Mouse (Mus musculus): ENCODE results near the gene Fanci. TPM values are rescaled to one million over a fixed set of nuclear protein-coding genes. Genes with fewer than 3 reads are reported as not detected.

The Fanci gene
- polyA plus RNA-seq, 3 experiments from 2014 or later, result 3.2 to 8.4 (median 6.1) TPM

DNA sequence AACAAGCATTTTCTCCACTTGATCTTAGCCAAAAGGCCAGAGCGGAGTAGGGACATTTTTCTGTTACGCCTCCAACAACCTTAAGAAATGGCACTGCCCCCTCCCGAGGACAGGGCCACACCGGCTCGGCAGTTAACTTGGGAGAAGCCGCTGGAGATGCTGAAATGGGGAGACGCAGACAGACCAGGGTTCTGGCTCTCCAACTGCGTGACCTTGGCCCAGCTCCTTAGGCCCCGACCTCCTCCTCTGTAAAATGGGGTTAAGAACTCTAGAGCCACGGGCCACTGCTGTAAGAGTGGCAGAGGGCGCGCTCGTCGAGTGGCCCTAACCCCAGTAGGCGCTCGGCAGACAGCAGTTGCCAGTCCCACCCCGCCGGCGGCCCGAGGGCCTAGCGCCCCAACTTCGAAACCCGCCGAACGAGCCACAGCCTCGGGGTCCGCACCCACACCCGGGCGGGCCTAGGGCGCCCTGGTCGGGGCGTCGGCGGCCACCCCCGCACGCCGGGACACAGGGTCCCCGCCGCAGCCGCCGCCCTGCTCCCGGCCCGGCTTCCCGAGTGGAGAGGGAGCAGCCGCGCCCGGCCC lies 73.8 kb downstream of the Fanci start:
- ATAC-seq, result peak; percentile 12

DNA sequence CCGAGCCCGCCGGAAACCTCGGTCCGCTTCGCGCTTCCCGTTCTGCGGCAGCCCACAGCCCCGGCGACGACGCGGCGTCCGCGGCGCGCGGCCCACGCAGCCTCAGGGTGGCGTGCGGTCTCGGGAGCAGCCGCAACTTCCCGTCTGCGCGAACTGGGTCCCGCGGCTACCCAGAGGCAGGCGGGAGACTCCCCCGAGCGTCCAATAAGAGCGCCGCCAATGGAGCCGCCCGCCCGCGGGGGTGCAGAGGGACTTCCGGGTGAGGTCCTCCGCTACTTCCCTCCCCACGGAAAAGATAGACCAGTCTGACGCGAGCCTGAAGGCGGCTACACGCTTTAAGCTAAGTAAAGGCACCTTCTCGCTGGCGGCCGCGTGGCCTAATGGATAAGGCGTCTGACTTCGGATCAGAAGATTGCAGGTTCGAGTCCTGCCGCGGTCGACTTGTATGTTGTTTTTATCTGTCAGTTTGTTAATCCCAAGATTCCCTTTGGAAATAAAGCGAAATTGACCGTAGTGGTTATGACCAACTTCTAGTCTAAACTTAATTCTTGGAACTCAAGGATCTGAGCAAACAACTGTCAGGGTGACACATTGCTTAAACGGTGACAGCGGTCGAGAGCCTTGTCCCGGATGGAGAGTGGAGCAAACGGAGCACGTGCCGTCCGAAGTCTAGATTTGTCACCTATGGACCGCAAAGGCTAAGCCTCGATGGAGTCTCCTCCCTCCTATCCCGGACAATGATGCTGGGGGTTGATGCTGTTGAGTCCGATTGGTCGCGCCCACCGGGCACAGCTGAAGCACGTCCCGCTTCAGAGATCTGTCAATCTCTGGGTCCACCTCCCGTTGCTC lies 74.5 kb downstream of the Fanci start, which contains the start of gene Polg:
TSS of gene Polg (minus strand) at position 310 of the 849 bp plus-strand sequence.
- ATAC-seq, result peak; percentile 92

DNA sequence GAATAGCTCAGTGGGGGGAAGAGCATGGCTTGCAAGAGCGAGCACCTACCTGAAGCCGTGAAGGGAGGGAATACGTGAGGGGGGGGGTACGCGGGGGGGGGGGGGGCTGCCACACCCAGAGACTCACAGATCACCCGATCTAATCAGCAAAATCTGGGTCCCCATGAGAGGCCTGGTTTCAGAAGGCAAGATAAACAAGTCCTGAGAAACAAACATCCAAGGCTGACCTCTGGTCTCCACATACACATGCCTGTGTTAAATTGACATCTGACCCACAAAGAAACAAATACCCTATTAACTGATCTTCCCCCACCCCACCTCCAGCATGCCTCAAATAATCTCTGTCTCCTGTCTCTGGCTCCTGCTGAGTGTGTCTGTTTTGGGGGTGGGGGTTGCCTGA lies 76.2 kb downstream of the Fanci start:
- ATAC-seq, result no peak

DNA sequence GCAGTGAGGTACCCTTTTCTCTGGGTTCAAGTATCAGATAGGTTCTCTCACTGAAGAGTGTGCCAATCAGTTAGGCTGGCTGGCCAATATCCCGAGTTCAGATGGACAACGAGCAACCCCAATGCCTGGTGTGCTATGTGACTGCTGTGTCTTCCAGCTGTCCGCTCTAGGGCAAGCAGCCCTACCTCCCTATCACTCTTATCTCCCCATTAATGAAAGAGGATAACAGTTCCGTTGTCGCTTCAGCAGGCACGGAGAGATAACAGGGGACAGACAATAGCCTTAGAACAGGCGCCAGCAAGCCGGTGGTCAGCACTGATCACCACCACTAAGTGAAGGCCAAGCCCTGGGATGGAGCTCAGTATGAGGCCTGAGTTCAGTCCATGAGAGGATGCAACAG lies 77.3 kb downstream of the Fanci start:
- no peak for ATAC-seq

DNA sequence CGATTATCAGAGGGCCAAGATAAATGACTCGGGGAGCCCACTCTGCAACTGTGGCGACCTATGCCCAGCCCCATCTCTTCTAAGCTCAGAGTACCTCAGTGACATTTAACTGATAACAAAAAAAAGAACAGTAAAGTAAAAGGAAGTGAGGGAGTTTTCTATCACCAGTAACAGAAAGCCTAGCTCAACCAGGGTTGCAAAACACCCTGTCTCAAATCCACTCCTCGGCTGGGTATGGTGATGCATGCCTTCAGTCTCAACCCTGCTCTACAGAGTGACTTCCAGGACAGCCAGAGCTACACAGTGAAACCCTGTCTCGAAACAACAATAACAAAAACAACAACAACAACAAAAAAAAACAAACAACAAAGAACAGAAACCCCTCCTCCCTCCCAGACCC lies 78.0 kb downstream of the Fanci start:
- no peak for ATAC-seq

DNA sequence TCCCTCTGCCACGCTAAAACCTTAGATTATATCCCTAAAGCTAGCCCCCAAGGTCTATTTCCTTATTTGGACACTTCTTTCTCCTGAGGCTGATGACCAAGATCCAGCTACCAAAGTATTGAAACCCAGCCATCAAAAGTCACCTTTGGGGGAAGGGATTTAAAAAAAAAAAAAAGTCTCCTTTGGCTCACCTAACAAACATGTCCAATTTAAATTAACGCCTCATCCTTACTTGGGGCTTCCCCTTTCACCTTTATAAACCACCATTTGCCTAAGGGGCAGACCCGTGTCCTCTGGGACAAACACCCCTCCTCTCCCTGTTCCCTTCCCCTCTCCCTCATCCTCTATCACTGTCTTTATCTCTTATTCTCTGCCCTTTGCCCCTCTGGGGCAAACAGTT lies 79.0 kb downstream of the Fanci start:
- ATAC-seq, result no peak

DNA sequence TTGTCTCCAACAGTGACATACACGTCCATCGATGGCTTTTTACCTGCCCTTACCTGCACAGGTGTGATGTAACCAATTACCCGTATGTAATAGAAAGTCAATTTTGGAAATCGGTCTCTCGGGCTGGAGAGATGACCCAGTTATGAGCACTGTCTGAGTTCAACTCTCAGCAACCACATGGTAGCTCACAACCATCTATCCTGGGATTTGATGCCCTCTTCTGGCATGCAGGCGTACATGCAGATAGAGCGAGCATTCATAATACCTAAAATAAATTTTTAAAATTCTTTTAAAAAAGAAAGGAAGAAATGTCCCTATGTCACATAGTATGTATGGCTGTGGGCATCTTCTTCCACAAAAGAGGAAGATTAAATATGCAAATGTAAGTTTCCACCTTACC lies 79.7 kb downstream of the Fanci start:
- no peak for ATAC-seq

DNA sequence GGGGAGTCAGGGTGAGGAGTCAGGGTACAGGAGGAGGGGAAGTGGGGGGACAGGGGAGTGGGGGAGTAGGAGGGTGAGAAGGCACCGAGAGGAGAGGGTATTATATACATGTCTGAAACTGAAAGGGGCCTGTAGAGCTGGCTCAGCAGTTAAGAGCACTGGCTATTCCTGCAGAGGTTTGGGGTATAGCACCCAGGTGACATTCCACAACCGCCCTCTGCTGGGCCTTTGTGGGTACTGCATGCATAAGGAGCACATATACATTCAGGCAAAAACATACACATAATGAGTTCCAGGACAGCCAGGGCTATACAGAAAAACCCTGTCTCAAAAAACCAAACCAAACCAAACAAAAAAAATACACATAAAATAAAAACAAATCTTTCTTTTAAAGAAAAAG lies 81.1 kb downstream of the Fanci start:
- ATAC-seq, result no peak

DNA sequence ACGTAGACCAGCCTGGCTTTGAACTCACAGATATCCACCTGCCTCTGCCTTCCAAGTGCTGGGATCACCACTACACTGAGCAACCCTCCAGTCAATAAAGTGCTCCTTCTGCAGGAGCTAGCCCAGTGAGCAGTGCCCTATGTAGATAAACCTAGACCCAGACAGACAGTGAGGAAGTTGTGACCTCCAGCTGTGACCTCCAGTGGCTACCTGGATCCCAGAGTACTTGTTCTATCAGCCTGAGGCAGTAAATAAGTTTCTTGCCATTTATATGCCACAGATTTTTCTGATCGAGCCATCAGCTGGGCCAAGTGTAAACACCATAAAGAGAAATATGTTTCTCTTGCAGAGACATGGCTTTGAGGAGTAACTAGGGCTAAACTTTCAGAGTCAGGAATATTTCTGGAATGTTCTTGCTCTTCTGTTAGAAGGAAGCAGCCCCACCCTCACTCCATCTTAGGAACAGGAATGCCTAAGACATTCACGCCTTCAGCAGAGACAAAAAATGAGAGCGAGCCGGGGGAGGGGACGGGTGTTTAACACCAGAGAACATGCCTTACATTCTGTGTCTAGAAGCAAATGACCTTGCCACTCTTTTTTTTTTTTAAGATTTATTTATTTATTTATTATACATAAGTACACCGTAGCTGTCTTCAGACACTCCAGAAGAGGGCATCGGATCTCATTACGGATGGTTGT lies 81.9 kb downstream of the Fanci start:
- no peak for ATAC-seq

DNA sequence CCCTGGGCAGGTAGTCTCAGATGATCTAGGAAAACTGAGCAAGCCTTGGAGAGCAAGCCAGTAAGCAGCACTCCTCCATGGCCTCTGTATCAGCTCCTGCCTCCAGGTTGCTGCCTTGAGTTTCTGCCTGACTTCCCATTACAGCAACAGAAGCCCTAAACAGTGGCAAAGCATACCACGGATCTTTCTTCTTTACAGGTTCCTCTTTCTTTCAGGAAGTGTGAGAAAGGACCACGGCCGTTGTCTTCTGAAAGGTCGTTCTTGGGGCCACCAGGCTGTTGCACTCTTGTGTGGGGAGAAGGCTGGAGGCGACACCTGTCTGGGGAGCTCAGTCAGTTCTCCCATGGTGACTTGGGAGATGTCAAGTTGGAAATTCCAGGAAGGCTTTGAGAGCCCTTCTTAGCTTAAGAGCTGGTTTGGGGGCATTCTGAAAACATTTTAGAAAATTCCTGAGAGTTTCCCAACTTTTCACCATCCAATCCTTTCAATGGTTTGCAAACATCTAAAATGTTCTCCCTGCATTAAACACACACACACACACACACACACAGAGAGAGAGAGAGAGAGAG lies 83.2 kb downstream of the Fanci start:
- no peak for ATAC-seq

DNA sequence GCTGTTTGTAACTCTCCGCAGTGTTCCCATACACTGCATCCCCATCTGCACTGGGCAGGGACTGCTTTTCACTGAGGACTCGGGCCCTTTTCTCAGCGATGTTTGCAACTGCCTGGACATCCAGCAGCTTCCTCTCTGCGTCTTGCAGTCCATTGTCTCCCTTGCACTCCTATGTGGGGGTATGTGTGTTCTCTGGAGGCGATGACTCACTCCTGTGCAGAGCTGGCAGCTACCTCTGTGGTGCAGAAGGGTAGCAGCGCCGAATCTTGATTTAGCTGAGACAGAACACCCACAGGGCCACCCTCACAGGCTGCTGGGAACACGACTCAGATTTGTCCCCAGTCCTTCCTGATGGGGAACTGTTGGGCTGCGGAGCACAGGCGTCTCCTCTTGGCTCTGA lies 94.8 kb downstream of the Fanci start:
- ATAC-seq, result no peak

DNA sequence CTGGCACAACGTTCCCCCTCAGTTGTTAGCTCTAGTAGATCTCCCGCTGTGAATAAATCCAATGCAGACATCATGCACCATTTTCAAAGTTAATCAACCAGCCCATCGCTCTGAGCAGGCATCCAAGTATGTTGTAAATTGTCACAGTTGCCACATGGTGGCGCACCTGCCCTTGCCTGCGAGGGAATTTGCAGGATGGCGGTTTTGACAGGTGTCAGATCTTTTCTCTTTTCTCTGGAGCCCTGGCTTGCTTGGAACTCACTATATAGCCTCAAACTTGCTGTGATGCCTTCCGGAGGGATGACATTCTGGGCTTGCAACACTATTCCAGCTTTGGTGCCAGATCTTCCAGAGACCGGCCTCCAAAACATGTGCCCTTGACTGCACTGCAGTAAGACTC lies 102.2 kb downstream of the Fanci start:
- peak; percentile 30 for ATAC-seq

DNA sequence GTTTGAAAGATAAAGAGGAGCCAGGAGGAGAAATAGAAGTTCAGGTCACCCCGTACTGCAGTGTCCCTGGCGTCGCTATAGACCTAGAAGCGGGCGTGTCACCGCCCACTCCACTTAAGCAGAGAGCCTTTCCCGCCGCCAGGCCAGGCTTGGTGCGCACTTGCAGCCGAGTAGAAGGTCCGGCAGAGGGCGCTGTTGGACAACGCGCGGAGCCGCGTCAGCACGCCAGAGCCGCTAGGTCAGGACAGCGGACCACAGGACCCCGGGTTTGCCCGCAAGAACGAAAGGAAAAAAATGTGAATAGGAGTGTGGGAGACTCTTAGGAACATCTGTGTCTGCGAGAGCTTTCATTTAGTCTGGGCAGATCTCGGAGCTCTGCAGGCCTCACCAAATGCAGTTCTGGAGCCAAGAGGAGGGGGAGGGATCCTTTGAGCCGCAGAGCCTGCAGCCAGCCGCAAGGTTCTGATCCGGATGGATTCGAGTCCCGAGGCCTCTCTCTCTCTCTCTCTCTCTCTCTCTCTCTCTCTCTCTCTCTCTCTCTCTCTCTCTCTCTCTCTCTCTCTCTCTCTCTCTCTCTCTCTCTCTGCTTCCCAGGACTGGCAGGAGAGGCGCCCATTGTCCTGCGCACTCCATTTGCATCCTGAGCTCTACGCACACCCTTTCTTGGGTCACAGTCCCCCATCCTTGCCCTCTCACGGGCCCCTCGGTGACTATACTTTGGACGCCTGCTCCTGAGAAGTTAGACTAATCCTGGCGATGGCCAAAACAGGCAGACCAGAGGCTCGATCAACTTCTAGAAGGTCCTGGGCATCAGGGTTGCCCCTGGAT lies 104.5 kb downstream of the Fanci start:
- peak; percentile 87 for ATAC-seq

DNA sequence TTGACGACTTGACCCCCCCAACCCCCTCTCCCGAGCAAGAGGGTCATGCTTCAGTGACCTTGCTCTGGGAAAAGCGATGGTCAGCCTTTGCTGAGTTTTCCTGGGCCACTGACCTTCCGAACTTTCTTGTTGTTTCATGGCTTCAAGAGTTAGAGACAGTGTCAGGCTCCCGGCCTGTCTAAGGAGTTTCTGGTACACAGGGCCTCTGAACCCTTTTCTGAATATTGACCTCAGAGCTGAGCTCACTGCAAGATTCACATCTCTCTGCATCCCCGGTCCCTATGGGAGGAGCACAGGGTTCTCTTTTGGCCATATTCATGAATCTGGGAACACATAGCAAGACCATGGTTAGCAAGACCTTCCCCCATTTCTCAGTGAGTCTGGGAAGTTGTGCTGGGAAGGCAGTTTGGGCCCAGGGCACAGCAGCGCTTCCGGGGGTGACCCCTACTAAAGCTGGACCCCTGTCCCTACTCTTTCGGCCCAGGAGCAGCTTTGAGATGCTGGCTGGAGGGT lies 105.1 kb downstream of the Fanci start:
- no peak for ATAC-seq

DNA sequence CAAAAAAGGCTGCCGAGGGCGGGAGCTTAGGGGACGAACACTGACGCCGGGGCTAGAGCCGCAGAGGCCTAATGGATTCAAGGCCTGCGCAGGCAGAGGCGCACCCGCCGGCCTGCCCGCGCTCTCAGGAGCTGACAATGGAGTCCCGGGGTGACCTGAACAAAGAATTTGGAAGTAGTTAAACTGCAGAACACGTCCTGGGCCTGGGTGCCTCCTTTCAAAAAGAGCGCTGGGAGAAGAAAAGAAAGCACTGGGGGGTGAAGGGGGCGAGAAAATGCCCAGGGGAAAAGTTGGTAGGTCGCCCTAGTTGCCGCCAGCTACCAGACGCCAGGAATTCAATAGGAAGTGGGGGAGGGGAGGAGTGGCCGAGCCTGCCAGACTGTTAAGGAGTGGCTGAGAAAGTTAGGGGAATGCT lies 106.0 kb downstream of the Fanci start:
- ATAC-seq, result no peak

DNA sequence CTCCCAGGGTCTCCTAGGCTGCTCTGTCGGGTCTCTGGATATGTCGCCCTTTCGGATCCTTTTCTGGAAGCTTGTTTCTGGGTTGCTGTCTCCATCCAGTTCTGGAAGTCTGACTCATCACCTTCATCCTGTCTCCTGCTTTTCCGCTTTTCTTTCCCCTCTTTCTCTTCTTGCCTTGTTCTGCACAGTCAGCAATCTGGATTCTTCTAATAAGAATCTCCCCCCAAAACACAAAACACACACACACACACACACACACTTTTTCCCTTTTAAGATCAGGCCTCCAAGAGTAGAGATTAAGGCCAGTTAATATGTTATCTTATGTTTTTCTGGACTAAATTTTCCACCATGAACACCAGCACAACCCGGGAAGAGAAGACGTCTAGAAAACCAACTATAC lies 106.6 kb downstream of the Fanci start:
- ATAC-seq, result no peak

DNA sequence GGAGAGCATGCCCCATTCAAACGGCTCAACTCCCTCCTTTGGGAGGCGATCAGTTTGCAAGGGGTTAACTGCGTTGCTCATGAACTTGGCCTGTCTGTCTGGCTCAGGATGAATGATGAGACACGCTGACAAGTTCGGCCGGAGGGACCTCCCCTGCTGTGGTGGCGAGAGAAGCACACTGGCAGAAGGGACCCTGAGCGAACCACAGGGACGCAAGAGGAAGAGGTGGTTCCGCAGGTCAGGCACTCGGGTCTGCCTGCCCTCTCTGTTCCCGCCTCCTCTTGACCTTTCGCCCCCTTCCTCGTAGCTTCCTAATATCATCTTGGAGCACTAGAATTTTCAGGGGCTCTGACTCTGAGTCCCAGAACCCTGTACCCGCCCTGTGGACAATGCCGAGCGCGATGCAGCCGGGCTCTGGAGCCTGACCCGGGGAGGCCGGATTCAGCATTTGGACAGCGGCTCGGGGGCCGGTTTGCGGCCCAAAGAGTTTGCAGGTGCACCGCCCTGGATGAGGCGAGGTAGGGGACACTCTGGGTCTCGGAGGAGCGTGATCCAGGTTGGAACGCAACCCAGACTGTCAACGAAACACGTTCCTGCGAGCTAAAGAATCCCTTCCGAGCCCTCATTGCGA lies 107.4 kb downstream of the Fanci start:
- no peak for ATAC-seq
